Mouse (Mus musculus): Measurements from ENCODE around the gene Ankrd23. TPM values are rescaled to one million over a fixed set of nuclear protein-coding genes. Genes with fewer than 3 reads are reported as not detected.

Ankrd23 gene
- polyA plus RNA-seq, 1 experiment from 2014 or later = 7.3 TPM

GRCm38 (mm10) chr1:36568776-36569175 is 32.1 kb upstream of the Ankrd23 start:
- no peak for DNase-seq (ENCODE audit: low spot score)
- Histone ChIP-seq H3K9ac (ENCODE audit: low read length) (no peak overlapping the region), H3K4me2 (ENCODE audit: low read depth, severe bottlenecking) (no peak overlapping the region), H3K9me3 (ENCODE audit: control insufficient read depth, low read length) (no peaks in the 10 kb centered on the region), H3K4me3 (ENCODE audit: low read depth, low read length) (no peak overlapping the region), H3K4me1 (ENCODE audit: control insufficient read depth, insufficient read depth, low read length) (peaks cover 11% of the 10 kb centered on the region), H3K36me3 (ENCODE audit: control insufficient read depth, insufficient read depth, low read length) (no peaks in the 10 kb centered on the region), H3K27ac (replicated peaks; ENCODE audit: low read depth, low read length) (no peak overlapping the region), H3K27me3 (ENCODE audit: control insufficient read depth, insufficient read depth, low read length) (no peaks in the 10 kb centered on the region)
- no peak for ATAC-seq (ENCODE audit: insufficient number of reproducible peaks, low FRiP score, low TSS enrichment, low read depth)
- WGBS = 77% methylated on average over 4 of the region's 4 CpGs

- Histone ChIP-seq H3K4me3 (ENCODE audit: low read depth, low read length) (no peak overlapping the region), H3K4me1 (ENCODE audit: control insufficient read depth, insufficient read depth, low read length) (peaks cover 11% of the 10 kb centered on the region), H3K9me3 (ENCODE audit: control insufficient read depth, low read length) (no peaks in the 10 kb centered on the region), H3K36me3 (ENCODE audit: control insufficient read depth, insufficient read depth, low read length) (no peaks in the 10 kb centered on the region), H3K4me2 (ENCODE audit: low read depth, severe bottlenecking) (no peak overlapping the region), H3K27ac (replicated peaks; ENCODE audit: low read depth, low read length) (no peak overlapping the region), H3K27me3 (ENCODE audit: control insufficient read depth, insufficient read depth, low read length) (no peaks in the 10 kb centered on the region), H3K9ac (ENCODE audit: low read length) (no peak overlapping the region)
- DNase-seq (ENCODE audit: low spot score) (no peak), ATAC-seq (ENCODE audit: insufficient number of reproducible peaks, low FRiP score, low TSS enrichment, low read depth) (no peak)
- WGBS = 50% methylated on average over 21 of the region's 21 CpGs
These were observed 31.3 kb upstream of the Ankrd23 start for GRCm38 (mm10) chr1:36567818-36568603.

- 0 out of 2 replicates have a peak overlapping the region, but pooled peaks have one; percentile 4 for H3K27ac ChIP-seq (replicated peaks; ENCODE audit: low read depth, low read length)
- H3K36me3 ChIP-seq (ENCODE audit: control insufficient read depth, insufficient read depth, low read length) = no peaks in the 10 kb centered on the region
- WGBS = 2% methylated on average over 2 of the region's 2 CpGs
- no peak for ATAC-seq (ENCODE audit: insufficient number of reproducible peaks, low FRiP score, low TSS enrichment, low read depth)
- no peak for DNase-seq (ENCODE audit: low spot score)
- H3K4me1 ChIP-seq (ENCODE audit: control insufficient read depth, insufficient read depth, low read length) = peaks cover 18% of the 10 kb centered on the region
- no peaks in the 10 kb centered on the region for H3K9me3 ChIP-seq (ENCODE audit: control insufficient read depth, low read length)
- no peak overlapping the region for H3K4me2 ChIP-seq (ENCODE audit: low read depth, severe bottlenecking)
- no peaks in the 10 kb centered on the region for H3K27me3 ChIP-seq (ENCODE audit: control insufficient read depth, insufficient read depth, low read length)
- peak overlapping the region; percentile 7; the same call in 1 of the 2 replicates for H3K9ac ChIP-seq (ENCODE audit: low read length)
- H3K4me3 ChIP-seq (ENCODE audit: low read depth, low read length) = no peak overlapping the region
These were observed 29.7 kb upstream of the Ankrd23 start for GRCm38 (mm10) chr1:36566425-36566824.

- ATAC-seq (ENCODE audit: insufficient number of reproducible peaks, low FRiP score, low TSS enrichment, low read depth) = no peak
- H3K27me3 ChIP-seq (ENCODE audit: control insufficient read depth, insufficient read depth, low read length) = no peaks in the 10 kb centered on the region
- no peak for DNase-seq (ENCODE audit: low spot score)
- WGBS = 79% methylated on average over 6 of the region's 6 CpGs
- H3K9ac ChIP-seq (ENCODE audit: low read length) = no peak overlapping the region
- H3K9me3 ChIP-seq (ENCODE audit: control insufficient read depth, low read length) = no peaks in the 10 kb centered on the region
- peaks cover 23% of the 10 kb centered on the region for H3K4me1 ChIP-seq (ENCODE audit: control insufficient read depth, insufficient read depth, low read length)
- no peak overlapping the region for H3K4me3 ChIP-seq (ENCODE audit: low read depth, low read length)
- H3K36me3 ChIP-seq (ENCODE audit: control insufficient read depth, insufficient read depth, low read length) = no peaks in the 10 kb centered on the region
- no peak overlapping the region for H3K4me2 ChIP-seq (ENCODE audit: low read depth, severe bottlenecking)
- H3K27ac ChIP-seq (replicated peaks; ENCODE audit: low read depth, low read length) = no peak overlapping the region
These were observed 27.4 kb upstream of the Ankrd23 start for GRCm38 (mm10) chr1:36564101-36564500.

GRCm38 (mm10) chr1:36563632-36564031 is 26.9 kb upstream of the Ankrd23 start:
- 56% methylated on average over 4 of the region's 4 CpGs for WGBS
- ATAC-seq (ENCODE audit: insufficient number of reproducible peaks, low FRiP score, low TSS enrichment, low read depth) (no peak), DNase-seq (ENCODE audit: low spot score) (no peak)
- Histone ChIP-seq H3K4me2 (ENCODE audit: low read depth, severe bottlenecking) (no peak overlapping the region), H3K9ac (ENCODE audit: low read length) (no peak overlapping the region), H3K27me3 (ENCODE audit: control insufficient read depth, insufficient read depth, low read length) (no peaks in the 10 kb centered on the region), H3K9me3 (ENCODE audit: control insufficient read depth, low read length) (no peaks in the 10 kb centered on the region), H3K4me1 (ENCODE audit: control insufficient read depth, insufficient read depth, low read length) (peaks cover 27% of the 10 kb centered on the region), H3K27ac (replicated peaks; ENCODE audit: low read depth, low read length) (no peak overlapping the region), H3K4me3 (ENCODE audit: low read depth, low read length) (no peak overlapping the region), H3K36me3 (ENCODE audit: control insufficient read depth, insufficient read depth, low read length) (no peaks in the 10 kb centered on the region)

- Histone ChIP-seq H3K36me3 (ENCODE audit: control insufficient read depth, insufficient read depth, low read length) (no peaks in the 10 kb centered on the region), H3K4me3 (ENCODE audit: low read depth, low read length) (no peak overlapping the region), H3K9me3 (ENCODE audit: control insufficient read depth, low read length) (no peaks in the 10 kb centered on the region), H3K4me1 (ENCODE audit: control insufficient read depth, insufficient read depth, low read length) (peaks cover 29% of the 10 kb centered on the region), H3K27ac (replicated peaks; ENCODE audit: low read depth, low read length) (no peak overlapping the region), H3K4me2 (ENCODE audit: low read depth, severe bottlenecking) (no peak overlapping the region), H3K9ac (ENCODE audit: low read length) (no peak overlapping the region), H3K27me3 (ENCODE audit: control insufficient read depth, insufficient read depth, low read length) (no peaks in the 10 kb centered on the region)
- ATAC-seq (ENCODE audit: insufficient number of reproducible peaks, low FRiP score, low TSS enrichment, low read depth) (no peak), DNase-seq (ENCODE audit: low spot score) (no peak)
- WGBS = 73% methylated on average over 2 of the region's 2 CpGs
These were observed 26.5 kb upstream of the Ankrd23 start for GRCm38 (mm10) chr1:36563197-36563596.

- Histone ChIP-seq H3K4me2 (ENCODE audit: low read depth, severe bottlenecking) (no peak overlapping the region), H3K36me3 (ENCODE audit: control insufficient read depth, insufficient read depth, low read length) (no peaks in the 10 kb centered on the region), H3K27me3 (ENCODE audit: control insufficient read depth, insufficient read depth, low read length) (no peaks in the 10 kb centered on the region), H3K9ac (ENCODE audit: low read length) (no peak overlapping the region), H3K27ac (replicated peaks; ENCODE audit: low read depth, low read length) (no peak overlapping the region), H3K4me3 (ENCODE audit: low read depth, low read length) (no peak overlapping the region), H3K4me1 (ENCODE audit: control insufficient read depth, insufficient read depth, low read length) (peaks cover 27% of the 10 kb centered on the region), H3K9me3 (ENCODE audit: control insufficient read depth, low read length) (no peaks in the 10 kb centered on the region)
- ATAC-seq (ENCODE audit: insufficient number of reproducible peaks, low FRiP score, low TSS enrichment, low read depth) (no peak), DNase-seq (ENCODE audit: low spot score) (no peak)
- WGBS = 49% methylated on average over 4 of the region's 4 CpGs
These were observed 25.7 kb upstream of the Ankrd23 start for GRCm38 (mm10) chr1:36562388-36562787.

GRCm38 (mm10) chr1:36560903-36561302 is 24.2 kb upstream of the Ankrd23 start:
- no peak for DNase-seq (ENCODE audit: low spot score)
- Histone ChIP-seq H3K4me2 (ENCODE audit: low read depth, severe bottlenecking) (no peak overlapping the region), H3K36me3 (ENCODE audit: control insufficient read depth, insufficient read depth, low read length) (no peaks in the 10 kb centered on the region), H3K9me3 (ENCODE audit: control insufficient read depth, low read length) (no peaks in the 10 kb centered on the region), H3K27me3 (ENCODE audit: control insufficient read depth, insufficient read depth, low read length) (no peaks in the 10 kb centered on the region), H3K4me1 (ENCODE audit: control insufficient read depth, insufficient read depth, low read length) (peaks cover 20% of the 10 kb centered on the region), H3K4me3 (ENCODE audit: low read depth, low read length) (no peak overlapping the region), H3K9ac (ENCODE audit: low read length) (no peak overlapping the region), H3K27ac (replicated peaks; ENCODE audit: low read depth, low read length) (no peak overlapping the region)
- no peak for ATAC-seq (ENCODE audit: insufficient number of reproducible peaks, low FRiP score, low TSS enrichment, low read depth)
- 33% methylated on average over 6 of the region's 6 CpGs for WGBS

Data from limb, embryonic 11.5 days (tissue).